Mouse (Mus musculus) gastrocnemius, adult 18-20 months (tissue): ENCODE measurements around the gene Ap5b1. TPM values are rescaled to one million over a fixed set of nuclear protein-coding genes. Genes with fewer than 3 reads are reported as not detected.

Experiments used
- DNase-seq: peaks from one replicate; pipeline ENCODE4 v3.0.0; 2021; ENCODE audit warnings: low spot score
- total RNA-seq, 2 experiments: library from RNA; stranded (reverse); gene quantifications; 2 replicates each; pipeline ENCODE4 v1.2.3; 2021

The Ap5b1 gene
- total RNA-seq, 2 experiments from 2014 or later, result 1.7 to 2.5 TPM

GRCm38 (mm10) chr19:5566316-5566715 is 1.5 kb upstream of the Ap5b1 start:
- DNase-seq, result no peak

DNA sequence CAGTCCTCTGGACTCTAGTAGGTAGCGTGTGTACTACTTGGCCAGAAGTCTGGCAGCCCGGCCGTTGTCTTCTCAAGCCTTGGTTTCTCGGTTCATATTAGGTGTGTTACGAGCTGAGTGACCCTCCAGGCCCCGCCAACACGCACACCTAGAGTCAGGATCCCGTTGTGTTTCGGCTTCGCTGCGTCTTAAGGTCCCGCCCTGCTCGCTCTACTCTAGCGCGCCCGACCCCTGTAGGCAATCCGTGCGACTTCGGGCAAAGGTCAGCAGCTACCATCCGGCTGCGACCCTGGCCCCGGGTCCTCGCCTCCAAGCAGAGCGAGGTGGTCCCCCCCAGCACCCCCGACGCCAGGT is 668 bp upstream of the Ap5b1 start:
- no peak for DNase-seq

GRCm38 (mm10) chr19:5568470-5569140 is 780 bp downstream of the Ap5b1 start:
- peak; percentile 88 for DNase-seq

DNA sequence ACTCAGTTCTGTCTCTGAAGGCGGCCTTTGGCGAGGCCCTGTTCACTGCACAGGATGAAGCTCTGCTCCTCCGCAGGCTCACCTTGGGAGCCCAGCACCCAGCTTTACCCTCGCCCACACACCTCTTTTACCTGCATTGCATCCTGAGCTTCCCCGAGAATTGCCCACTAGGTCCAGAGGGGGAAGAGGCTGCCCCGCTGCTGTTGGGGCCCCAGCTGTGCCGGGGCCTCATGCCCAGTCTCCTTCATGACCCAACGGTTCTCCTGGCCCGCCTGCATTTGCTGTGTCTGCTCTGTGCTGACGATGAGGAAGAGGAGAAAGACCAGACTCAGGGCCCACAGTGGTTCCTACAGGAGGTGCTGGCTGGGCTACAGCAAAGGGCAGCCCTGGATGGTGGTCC is 1.7 kb downstream of the Ap5b1 start:
- no peak for DNase-seq

GRCm38 (mm10) chr19:5570353-5571246 is 2.8 kb downstream of the Ap5b1 start:
- no peak for DNase-seq

DNA sequence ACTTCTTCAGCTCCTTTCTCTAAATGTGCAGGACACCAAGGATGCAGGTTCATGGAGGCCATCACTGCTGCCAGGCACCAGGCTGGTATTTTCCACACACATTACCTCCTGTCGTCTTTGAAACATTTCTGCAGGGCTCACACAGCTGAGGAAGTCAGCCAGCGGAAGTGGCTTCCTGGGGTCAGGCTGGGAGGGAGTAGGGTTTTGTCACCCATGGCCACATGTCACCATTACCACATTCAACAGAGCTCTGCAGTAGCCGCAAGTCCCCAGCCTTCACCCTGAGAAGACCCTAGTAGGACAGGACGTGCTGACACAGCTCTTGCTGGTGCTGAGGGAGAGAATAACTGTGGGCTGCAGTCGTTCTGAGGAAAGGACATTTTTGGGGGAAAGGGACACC is 4.0 kb downstream of the Ap5b1 start:
- DNase-seq, result no peak

DNA sequence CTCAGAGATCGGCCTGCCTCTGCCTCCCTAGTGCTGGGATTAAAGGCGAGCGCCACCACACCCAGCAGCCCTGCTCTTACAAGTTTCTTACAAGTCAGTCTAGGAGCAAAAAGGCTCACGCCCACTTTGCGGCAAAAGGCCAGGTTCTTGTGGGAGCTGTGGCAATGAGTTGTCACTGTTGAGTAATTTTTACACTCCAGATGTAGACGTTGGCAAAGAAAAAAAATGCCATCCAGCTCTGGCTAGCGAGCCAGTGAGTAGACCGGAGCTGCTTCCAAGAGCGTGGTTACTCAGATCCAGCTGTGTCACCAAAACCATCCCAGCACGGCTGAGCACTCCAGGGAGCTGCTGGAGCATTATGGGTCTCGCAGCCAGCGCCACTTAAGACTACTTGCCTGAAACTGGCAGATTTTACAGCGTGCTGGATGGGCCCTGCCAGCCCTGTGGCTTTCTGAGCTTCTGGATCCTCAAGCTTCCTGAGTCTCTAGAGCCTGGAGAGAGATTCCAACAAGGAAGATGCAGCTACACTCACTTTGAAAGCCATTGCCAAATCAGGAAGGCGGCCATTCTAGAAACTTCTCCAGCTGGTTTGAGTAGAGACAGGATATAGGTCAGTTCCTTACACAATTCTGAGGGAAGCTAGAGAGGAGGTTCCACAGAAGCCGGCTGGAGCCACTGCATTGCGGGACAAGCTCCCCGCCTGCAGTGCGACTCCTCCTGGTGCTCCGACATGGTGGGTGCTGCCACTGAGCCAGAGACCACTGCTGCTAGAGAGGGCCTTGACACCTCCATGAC is 4.7 kb downstream of the Ap5b1 start:
- no peak for DNase-seq

DNA sequence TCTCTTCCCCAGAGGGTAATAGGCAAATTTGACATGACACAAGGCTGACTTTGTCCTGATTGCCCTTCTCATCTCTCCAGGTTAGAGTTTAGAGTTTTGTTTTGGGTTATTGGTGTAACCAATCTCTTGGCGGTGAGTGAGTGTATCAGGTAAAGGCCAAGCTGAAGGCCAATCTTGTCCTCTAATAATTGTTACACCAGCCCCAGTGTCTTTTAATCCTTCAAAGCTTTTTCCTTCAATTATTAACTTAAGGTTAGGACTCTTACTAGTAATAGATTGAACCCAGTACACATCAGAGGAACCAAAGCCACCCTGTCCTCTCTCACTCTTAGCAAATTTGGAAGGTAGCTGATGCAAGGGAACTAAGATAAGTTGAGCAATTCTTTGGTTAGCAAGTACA is 7.5 kb downstream of the Ap5b1 start:
- no peak for DNase-seq

DNA sequence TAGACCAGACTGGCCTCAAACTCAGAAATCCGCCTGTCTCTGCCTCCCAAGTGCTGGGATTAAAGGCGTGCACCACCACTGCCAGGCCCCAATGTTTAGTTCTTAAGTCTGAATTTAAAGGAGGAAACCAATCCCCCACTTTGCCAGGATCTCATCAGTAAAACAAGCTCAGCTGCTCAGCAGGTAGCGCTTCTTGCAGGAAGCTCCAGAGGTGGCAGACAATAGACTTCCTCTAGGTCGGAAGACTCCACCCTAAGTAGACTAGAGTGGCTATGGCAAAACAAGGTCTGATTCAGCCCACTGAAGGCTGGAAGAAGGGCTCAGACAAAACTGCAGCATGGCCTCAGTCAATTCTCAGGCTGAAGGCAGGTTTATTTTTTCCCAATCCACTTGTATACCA is 12.1 kb downstream of the Ap5b1 start:
- no peak for DNase-seq

- no peak for DNase-seq
Observed at GRCm38 (mm10) chr19:5580776-5581175, 13.0 kb downstream of the Ap5b1 start.

- DNase-seq, result no peak
Observed at GRCm38 (mm10) chr19:5581995-5582394, 14.2 kb downstream of the Ap5b1 start.

DNA sequence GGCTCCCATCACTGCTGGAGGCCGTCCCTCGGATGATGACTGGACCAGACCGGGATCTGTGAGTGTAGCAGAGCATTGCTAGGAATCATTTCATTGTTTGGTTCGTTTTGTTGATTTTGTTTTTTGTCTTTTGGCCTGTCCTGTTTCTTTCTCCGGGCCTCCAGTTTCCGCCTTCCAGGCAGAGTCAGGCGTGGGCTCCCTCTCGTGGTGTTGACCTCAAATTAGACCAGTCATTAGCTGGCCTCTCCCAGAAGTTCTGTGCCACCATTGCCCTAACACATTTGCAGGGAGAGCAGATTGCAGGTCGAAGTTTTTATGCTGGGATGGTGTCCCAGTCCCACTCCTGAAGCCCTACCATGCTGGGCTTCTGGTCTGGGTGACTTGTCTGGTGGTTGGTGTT is 21.3 kb downstream of the Ap5b1 start:
- no peak for DNase-seq

DNA sequence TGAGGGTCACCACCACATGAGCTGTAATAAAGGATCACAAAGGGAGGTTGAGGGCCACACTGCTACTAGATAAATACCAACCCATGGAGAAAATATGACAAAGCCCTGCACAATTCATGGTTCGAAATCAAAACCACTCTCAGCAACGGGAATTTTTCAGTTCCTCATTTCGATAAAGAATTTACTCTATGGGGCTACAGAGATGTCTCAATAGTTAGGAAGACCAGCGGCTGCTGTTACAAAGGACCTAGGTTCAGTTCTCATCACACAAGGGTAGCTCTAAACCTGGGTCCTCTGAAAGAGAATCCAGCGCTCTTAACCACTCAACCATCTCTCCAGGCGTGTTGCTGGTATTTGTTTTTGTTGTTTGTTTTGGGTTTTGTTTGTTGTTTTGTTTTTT is 24.1 kb downstream of the Ap5b1 start:
- DNase-seq, result no peak

- no peak for DNase-seq
Observed at GRCm38 (mm10) chr19:5599224-5599623, 31.4 kb downstream of the Ap5b1 start.

DNA sequence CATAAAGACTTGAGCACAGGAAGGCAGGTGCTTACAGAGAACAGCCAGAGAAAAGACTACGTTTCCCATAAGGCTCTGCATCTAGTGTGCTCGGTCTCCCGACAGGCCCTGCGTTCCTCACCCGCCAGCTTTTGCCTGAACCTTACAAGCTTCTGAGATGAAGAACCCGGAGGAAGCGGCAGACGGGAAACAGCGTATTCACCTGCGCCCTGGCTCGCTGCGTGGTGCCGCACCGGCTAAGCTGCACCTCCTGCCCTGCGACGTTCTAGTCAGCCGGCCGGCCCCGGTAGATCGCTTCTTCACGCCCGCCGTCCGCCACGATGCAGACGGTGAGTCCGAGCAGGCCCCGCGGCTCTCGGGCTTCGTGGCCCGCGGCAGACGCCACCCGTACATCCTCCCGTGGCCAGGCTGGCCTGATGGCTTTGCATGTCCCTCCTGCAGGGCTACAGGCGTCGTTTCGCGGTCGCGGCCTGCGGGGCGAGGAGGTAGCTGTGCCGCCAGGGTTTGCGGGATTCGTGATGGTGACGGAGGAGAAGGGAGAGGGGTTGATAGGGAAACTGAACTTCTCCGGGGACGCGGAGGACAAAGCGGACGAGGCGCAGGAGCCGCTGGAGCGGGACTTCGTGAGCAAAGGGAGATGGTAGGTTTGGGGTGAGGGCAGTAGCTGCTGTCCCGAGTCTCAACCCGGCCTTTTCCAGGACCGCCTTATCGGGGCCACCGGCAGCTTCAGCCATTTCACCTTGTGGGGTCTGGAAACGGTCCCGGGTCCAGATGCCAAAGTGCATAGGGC is 34.1 kb downstream of the Ap5b1 start, which contains the start of gene Rnaseh2c:
Rnaseh2c (plus strand) TSS at position 122 of the 790 bp plus-strand sequence.
- peak; percentile 64 for DNase-seq

GRCm38 (mm10) chr19:5603664-5604063 is 35.8 kb downstream of the Ap5b1 start:
- no peak for DNase-seq

DNA sequence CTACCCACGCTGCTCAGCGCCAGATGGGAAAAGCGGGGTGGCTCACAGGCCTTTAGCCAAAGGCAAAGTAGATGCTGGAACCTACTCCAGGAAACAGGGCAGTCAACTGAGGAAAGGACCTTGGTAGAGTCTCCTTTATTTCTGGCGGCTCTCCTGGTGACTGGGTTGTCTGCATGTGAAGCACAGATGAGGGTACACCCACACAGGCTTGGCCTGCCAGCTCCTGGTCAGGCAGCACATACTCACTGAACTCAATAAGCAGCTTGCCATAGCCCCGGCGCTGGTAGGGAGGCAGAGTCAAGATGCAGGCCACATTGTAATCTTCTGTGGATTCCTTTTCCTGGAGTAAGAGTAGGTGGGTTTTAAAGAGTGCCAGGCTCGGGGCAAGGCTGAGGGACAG is 37.3 kb downstream of the Ap5b1 start:
- DNase-seq, result no peak

DNA sequence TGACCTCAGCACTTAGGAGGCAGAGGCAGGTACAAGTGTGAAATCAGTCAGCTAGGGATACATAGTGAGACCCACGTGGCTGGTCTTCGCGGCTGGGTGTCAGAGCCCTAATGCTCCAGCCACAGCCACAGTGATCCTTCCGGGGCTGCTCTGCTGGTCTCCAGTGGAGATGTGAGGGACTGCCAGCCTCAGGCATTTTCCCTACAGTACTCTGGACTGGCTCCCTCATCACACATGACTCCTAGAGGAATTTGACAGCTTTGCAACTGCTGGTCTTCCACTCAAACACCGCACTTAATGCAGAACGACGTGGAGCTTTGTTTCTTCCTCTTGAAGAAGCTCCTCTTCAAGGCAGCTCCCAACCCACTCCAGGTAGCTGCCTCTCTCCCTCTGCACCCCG is 38.4 kb downstream of the Ap5b1 start:
- DNase-seq, result no peak

- no peak for DNase-seq
Observed at GRCm38 (mm10) chr19:5607705-5608410, 40.0 kb downstream of the Ap5b1 start.

- DNase-seq, result no peak
Observed at GRCm38 (mm10) chr19:5608707-5609106, 40.9 kb downstream of the Ap5b1 start.

- no peak for DNase-seq
Observed at GRCm38 (mm10) chr19:5609171-5609546, 41.3 kb downstream of the Ap5b1 start.
